Mouse (Mus musculus): ENCODE results near the gene Med16.

DNA sequence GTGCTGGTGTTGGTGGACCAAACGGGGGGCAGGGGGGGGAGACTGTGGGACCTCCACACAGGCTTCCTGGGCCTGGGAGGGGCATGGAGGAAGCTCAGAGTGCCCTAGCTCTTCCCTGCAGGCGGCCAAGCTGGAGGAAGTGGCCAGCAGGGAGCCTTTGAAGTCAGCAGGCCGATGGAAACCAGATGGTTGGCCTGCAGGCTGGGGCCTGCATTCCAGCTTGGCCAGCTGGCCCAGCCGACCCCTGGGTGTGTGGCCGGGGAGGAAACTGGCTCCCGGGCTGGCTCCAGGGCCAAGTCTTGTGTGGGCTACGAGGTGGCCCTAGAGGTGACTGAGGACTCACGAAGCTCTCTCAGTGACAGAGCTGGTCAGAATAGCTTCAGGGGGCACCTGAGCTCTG lies 24.0 kb upstream of the Med16 start:
- TF ChIP-seq CTCF (IDR thresholded peaks at IDR 0.05; ENCODE audit: low read depth, low read length) (no peak), TAL1 (conservative IDR thresholded peaks at IDR 0.05; ENCODE audit: low read depth, low read length) (no peak)
